Mouse (Mus musculus): Measurements from ENCODE around the gene Gm45261. TPM values are rescaled to one million over a fixed set of nuclear protein-coding genes. Genes with fewer than 3 reads are reported as not detected.

Gene Gm45261
- total and polyA plus RNA-seq, 2 experiments: not detected

GRCm38 (mm10) chr1:80424666-80425065 lies 36.6 kb downstream of the Gm45261 start:
- TF ChIP-seq POLR2A (IDR thresholded peaks at IDR 0.05; ENCODE audit: extremely low read depth, insufficient read depth, low read length) (no peak), CTCF (IDR thresholded peaks at IDR 0.05; ENCODE audit: low read depth, low read length) (no peak)
- no peaks in the 10 kb centered on the region for H3K79me2 ChIP-seq (ENCODE audit: control insufficient read depth, insufficient read depth, low read length)
- H3K9ac ChIP-seq (ENCODE audit: low read depth, low read length): no peak overlapping the region
- no peak overlapping the region for H3K27ac ChIP-seq (replicated peaks; ENCODE audit: insufficient read depth, low read depth, low read length)
- no peak overlapping the region for H3K4me3 ChIP-seq (ENCODE audit: insufficient read depth, low read depth, low read length)
- DNase-seq (ENCODE audit: extremely low read depth, low read depth, low spot score): no peak
- 83% methylated on average over 1 of the region's 1 CpGs for WGBS
- no peaks in the 10 kb centered on the region for H3K27me3 ChIP-seq (ENCODE audit: control insufficient read depth, insufficient read depth, low read length)
- peaks cover 3% of the 10 kb centered on the region; the same call in 1 of the 2 replicates for H3K4me1 ChIP-seq (ENCODE audit: control insufficient read depth, insufficient read depth, low read length)
- H3K36me3 ChIP-seq (ENCODE audit: control insufficient read depth, insufficient read depth, low read length): no peaks in the 10 kb centered on the region

DNA sequence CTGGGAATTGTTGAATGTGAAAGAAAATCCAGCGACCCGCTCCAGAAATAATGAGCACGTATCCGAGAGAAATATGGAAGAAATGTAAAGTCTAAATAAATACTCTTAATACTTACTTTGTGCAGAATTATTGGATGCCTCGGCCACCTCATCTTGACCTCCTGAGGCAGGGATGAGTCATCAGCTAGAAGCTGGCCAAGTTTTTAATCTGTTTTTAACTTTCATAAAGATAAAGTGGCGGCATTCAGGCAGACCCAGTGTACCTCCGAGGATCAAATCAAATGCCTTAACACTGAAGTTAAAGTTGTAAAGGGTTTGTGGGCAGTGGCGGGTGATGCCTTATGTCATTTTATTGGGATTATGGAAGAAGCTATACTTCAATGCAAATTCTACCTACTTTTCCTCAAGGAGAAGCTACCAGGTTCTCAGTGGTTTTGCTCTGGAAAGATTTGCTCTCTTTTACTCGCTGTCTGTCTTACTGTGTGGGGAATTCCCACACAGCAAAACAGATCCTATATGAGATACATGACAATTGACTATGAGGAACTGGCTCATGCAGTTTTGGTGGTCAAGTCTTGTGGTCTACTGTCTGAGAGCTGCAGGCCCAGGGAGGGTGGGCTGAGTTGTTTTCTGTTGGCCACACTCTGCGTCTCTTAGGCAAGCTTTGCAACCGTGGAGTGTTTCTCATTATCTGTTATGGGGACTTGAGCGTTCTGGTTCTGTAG lies 42.8 kb downstream of the Gm45261 start:
- Histone ChIP-seq H3K4me3 (ENCODE audit: insufficient read depth, low read depth, low read length) (no peak overlapping the region), H3K79me2 (ENCODE audit: control insufficient read depth, insufficient read depth, low read length) (no peaks in the 10 kb centered on the region), H3K27me3 (ENCODE audit: control insufficient read depth, insufficient read depth, low read length) (no peaks in the 10 kb centered on the region), H3K27ac (replicated peaks; ENCODE audit: insufficient read depth, low read depth, low read length) (no peak overlapping the region), H3K4me1 (ENCODE audit: control insufficient read depth, insufficient read depth, low read length) (peaks cover 3% of the 10 kb centered on the region; the same call in 1 of the 2 replicates), H3K9ac (ENCODE audit: low read depth, low read length) (no peak overlapping the region), H3K36me3 (ENCODE audit: control insufficient read depth, insufficient read depth, low read length) (no peaks in the 10 kb centered on the region)
- TF ChIP-seq POLR2A (IDR thresholded peaks at IDR 0.05; ENCODE audit: extremely low read depth, insufficient read depth, low read length) (no peak), CTCF (IDR thresholded peaks at IDR 0.05; ENCODE audit: low read depth, low read length) (no peak)
- DNase-seq (ENCODE audit: extremely low read depth, low read depth, low spot score): no peak
- WGBS: 52% methylated on average over 12 of the region's 12 CpGs

GRCm38 (mm10) chr1:80416329-80416728 lies 44.9 kb downstream of the Gm45261 start:
- 92% methylated on average over 5 of the region's 5 CpGs for WGBS
- no peak for DNase-seq (ENCODE audit: extremely low read depth, low read depth, low spot score)
- TF ChIP-seq POLR2A (IDR thresholded peaks at IDR 0.05; ENCODE audit: extremely low read depth, insufficient read depth, low read length): no peak
- TF ChIP-seq CTCF (IDR thresholded peaks at IDR 0.05; ENCODE audit: low read depth, low read length): no peak

GRCm38 (mm10) chr1:80412521-80412920 lies 48.7 kb downstream of the Gm45261 start:
- 84% methylated on average over 2 of the region's 2 CpGs for WGBS
- no peak for DNase-seq (ENCODE audit: extremely low read depth, low read depth, low spot score)
- no peak overlapping the region for H3K27ac ChIP-seq (replicated peaks; ENCODE audit: insufficient read depth, low read depth, low read length)
- H3K79me2 ChIP-seq (ENCODE audit: control insufficient read depth, insufficient read depth, low read length): no peaks in the 10 kb centered on the region
- peaks cover 1% of the 10 kb centered on the region; the same call in 1 of the 2 replicates for H3K4me1 ChIP-seq (ENCODE audit: control insufficient read depth, insufficient read depth, low read length)
- TF ChIP-seq CTCF (IDR thresholded peaks at IDR 0.05; ENCODE audit: low read depth, low read length): no peak
- no peak for TF ChIP-seq POLR2A (IDR thresholded peaks at IDR 0.05; ENCODE audit: extremely low read depth, insufficient read depth, low read length)
- H3K4me3 ChIP-seq (ENCODE audit: insufficient read depth, low read depth, low read length): no peak overlapping the region
- no peaks in the 10 kb centered on the region for H3K36me3 ChIP-seq (ENCODE audit: control insufficient read depth, insufficient read depth, low read length)
- H3K9ac ChIP-seq (ENCODE audit: low read depth, low read length): no peak overlapping the region
- H3K27me3 ChIP-seq (ENCODE audit: control insufficient read depth, insufficient read depth, low read length): no peaks in the 10 kb centered on the region

More at GRCm38 (mm10) chr1:80416329-80416728, 44.9 kb downstream of the Gm45261 start:
- Histone ChIP-seq H3K4me3 (ENCODE audit: insufficient read depth, low read depth, low read length) (no peak overlapping the region), H3K4me1 (ENCODE audit: control insufficient read depth, insufficient read depth, low read length) (peaks cover 3% of the 10 kb centered on the region; the same call in 1 of the 2 replicates), H3K27me3 (ENCODE audit: control insufficient read depth, insufficient read depth, low read length) (no peaks in the 10 kb centered on the region), H3K9ac (ENCODE audit: low read depth, low read length) (no peak overlapping the region), H3K27ac (replicated peaks; ENCODE audit: insufficient read depth, low read depth, low read length) (no peak overlapping the region), H3K79me2 (ENCODE audit: control insufficient read depth, insufficient read depth, low read length) (no peaks in the 10 kb centered on the region), H3K36me3 (ENCODE audit: control insufficient read depth, insufficient read depth, low read length) (no peaks in the 10 kb centered on the region)

- Histone ChIP-seq H3K27me3 (ENCODE audit: control insufficient read depth, insufficient read depth, low read length) (no peaks in the 10 kb centered on the region), H3K9ac (ENCODE audit: low read depth, low read length) (no peak overlapping the region), H3K27ac (replicated peaks; ENCODE audit: insufficient read depth, low read depth, low read length) (no peak overlapping the region), H3K36me3 (ENCODE audit: control insufficient read depth, insufficient read depth, low read length) (no peaks in the 10 kb centered on the region), H3K4me3 (ENCODE audit: insufficient read depth, low read depth, low read length) (no peak overlapping the region), H3K4me1 (ENCODE audit: control insufficient read depth, insufficient read depth, low read length) (peaks cover 1% of the 10 kb centered on the region; the same call in 1 of the 2 replicates), H3K79me2 (ENCODE audit: control insufficient read depth, insufficient read depth, low read length) (no peaks in the 10 kb centered on the region)
- DNase-seq (ENCODE audit: extremely low read depth, low read depth, low spot score): no peak
- TF ChIP-seq CTCF (IDR thresholded peaks at IDR 0.05; ENCODE audit: low read depth, low read length) (no peak), POLR2A (IDR thresholded peaks at IDR 0.05; ENCODE audit: extremely low read depth, insufficient read depth, low read length) (no peak)
These were observed 50.8 kb downstream of the Gm45261 start for GRCm38 (mm10) chr1:80410229-80410973.

All from liver, adult 2 months (tissue).